Mouse (Mus musculus) gastrocnemius, postnatal 4 days (tissue): ENCODE results near the gene Tmem239. TPM values are rescaled to one million over a fixed set of nuclear protein-coding genes. Genes with fewer than 3 reads are reported as not detected.
"Not testable (repeated sequence)": the region's sequence is repeated elsewhere in the genome, so short reads cannot be mapped to it uniquely, and the experiment has no call there.

ENCODE experiments used
- DNase-seq, 2 experiments: peaks; one replicate each; pipeline ENCODE4 v3.0.0; 2021 to 2022; ENCODE audit warnings: low spot score in 2 of 2, mixed read lengths in 2 of 2
- long read RNA-seq, 2 experiments: library from polyadenylated mRNA; stranded (forward); transcript quantifications; one replicate each; pipeline ENCODE4 v2.0.0; 2021
- total RNA-seq, 2 experiments: library from RNA; stranded (reverse); gene quantifications; 2 replicates each; pipeline ENCODE4 v1.2.3; 2021

Gene Tmem239
- total RNA-seq = not detected
- long read RNA-seq, experiment 1 = 0 reads
- long read RNA-seq, experiment 2 = 0 reads

DNA sequence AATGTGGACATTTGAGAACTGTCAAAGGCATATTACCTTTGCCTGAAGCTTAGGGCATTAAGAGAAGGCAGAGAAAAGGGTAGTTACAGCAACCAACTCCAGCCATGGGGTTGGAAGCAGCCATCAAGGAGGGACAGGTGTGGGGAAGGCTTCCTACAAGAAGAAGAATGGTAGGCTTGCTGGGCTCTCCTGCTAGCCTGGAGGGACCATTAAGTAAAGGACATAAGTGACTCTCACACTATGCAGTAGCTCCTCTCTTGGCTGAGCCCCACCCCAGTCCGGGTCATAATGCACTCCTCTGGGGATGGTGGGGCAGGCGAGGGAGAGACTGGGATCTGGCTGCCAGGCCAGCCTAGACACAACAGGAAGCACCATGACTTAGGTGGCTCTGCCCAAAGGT is at the start of gene Tmem239:
TSS of gene Tmem239 (plus strand) at position 301 of the 400 bp plus-strand sequence.
- no peak for DNase-seq

GRCm38 (mm10) chr2:130357551-130357950 is 48.7 kb upstream of the Tmem239 start:
- DNase-seq = no peak

DNA sequence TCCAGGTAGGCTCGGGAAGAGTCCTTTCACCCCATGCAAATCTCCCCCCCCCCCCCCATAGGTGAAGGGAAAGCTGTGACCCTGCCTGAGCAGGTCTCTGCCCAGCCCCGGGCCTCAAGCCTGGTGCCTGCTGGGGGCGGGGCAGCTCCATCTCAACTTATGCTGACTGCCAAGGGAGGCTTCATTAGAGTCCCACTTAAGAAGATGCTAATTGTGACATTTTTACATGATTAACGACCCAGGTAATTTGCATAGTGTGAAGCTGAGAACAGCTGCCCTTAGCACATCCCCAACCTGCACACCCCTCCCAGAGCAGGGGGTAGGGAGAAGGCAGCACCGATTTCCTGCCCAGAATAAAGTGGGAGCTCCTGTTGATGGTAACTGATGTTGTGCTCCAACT is 47.4 kb upstream of the Tmem239 start:
- DNase-seq = no peak

- peak in 1 of 2 experiments; percentile 47 for DNase-seq
Measured at GRCm38 (mm10) chr2:130362511-130363026, 43.7 kb upstream of the Tmem239 start.

DNA sequence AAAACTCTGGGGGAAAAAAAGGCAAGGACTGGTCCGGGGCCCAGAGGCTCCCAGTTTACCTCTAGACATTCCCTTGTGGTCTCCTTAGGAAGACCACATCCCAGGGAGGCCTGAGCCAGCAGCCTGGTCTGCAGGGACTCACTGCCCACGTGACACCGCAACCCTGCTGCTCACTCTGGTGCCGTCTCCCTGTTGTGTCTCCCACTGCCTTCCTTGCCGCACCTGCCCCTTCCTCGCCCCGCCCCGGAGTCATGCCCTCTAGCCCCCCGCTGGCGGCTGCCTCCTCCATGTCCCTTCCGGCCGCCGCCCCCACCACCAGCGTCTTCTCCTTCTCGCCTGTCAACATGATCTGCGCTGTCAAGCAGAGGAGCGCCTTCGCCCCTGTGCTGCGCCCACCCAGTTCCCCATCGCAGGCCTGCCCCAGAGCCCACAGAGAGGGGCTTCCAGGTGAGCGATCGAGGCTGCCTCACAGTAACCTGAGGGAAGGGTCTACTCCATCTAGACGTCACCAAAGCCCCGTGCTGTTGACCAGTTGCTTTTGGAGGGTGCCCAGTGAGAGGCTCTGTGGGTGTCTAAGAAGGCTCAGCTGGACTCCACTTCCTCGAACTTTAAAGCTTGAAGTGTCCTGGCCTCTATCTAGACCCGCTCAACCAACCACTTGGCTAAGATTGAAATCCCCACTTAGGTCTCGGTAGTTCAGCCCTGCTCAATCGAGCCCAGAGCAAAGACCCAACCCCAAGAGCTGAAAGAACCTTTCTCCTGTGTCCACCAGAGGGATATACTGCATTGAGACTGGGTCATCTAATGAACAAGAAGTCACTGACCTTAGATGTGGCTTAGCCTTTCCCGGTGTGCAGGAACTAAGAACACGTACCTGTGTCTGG is 40.8 kb upstream of the Tmem239 start:
- DNase-seq = no peak

GRCm38 (mm10) chr2:130367386-130367785 is 38.9 kb upstream of the Tmem239 start:
- no peak for DNase-seq

- DNase-seq = not testable (repeated sequence)
Measured at GRCm38 (mm10) chr2:130373026-130373425, 33.3 kb upstream of the Tmem239 start.

GRCm38 (mm10) chr2:130374951-130375350 is 31.3 kb upstream of the Tmem239 start:
- DNase-seq = no peak

DNA sequence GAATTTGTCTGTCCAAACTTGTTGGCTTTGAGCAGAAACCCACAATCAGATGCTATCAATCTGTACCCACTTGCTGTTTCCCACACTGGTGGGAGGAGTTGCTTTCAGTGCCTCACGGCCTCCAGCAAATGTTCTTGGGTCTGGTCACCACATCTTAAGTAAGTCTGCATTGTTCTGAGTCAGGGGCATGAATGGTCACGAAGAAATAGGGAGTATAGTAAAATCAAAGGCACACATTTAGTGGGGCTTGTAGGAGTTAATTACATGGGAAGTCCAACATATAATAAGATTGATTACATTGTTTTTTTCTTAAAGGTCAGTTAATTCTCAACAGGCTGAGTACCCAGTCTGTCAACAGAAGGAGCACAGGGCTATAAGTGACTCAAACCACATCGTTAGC is 23.1 kb upstream of the Tmem239 start:
- DNase-seq = no peak

DNA sequence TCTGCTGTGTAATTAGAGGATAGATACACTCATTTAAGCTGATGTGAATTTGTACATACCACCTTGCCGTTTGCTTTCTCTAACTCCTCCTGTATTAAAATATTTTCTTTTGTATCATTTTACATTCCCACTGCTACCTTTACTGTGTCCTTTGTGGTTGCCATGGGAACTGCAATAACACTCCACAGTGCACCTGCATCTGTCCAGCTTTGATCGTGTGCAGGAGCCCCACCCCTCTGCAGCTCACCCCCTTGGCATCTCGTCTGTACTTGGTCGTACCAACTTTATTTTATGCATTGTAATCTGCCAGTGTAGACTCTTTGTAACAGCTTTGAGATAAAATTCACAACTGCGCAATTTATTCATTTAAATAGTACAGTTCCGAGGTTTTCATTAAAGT is 22.4 kb upstream of the Tmem239 start:
- DNase-seq = no peak

GRCm38 (mm10) chr2:130386212-130386611 is 20.1 kb upstream of the Tmem239 start:
- DNase-seq = no peak

GRCm38 (mm10) chr2:130388796-130389195 is 17.5 kb upstream of the Tmem239 start:
- DNase-seq = no peak

DNA sequence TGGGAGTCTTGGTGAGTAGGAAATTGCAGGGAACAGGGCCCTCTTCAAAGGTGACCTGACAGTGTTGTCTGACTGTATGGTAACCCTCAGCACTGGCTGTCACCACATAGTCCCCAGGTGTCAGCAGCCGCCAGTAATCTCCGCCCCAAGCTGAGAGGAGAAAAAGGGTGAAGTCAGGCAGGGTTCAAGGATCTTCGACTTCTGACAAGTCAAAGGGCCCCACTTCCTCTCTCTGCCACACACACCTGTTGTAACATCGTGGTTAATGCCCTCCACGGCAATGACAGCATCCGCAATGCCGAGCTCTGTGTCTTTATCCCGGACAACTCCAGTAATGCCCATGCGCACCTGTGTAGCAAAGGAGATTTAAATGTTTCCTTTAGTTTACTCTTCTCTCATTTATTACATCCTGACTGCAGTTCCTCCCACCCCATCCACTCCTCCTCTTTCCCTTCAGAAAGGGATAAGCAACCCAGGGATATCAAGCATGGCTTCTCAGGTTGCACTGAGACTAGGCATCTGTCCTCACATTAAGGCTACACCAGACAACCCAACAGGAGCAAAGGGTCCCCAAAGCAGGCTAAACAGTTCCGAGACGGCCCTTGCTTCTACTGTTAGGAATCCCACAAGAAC is 15.2 kb upstream of the Tmem239 start:
- no peak for DNase-seq

DNA sequence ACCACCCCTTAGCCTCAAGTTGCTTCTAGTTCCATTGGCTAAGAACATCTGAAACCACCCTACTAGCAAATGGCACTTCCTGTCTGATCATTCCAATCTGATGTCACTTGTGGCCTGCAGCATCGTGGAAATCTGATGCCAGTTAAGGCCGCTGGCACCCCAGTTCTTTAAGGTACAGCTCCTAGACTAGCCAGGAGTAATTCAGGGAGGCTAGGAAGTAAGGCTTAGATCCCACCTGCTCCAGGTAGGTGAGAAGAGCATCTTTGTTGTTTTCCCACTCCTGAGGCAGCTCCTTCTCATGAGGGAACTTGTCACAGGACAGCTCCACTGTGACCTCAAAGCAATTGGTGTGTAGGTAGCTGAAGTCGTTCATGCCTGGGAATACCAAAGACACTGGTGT is 13.4 kb upstream of the Tmem239 start:
- DNase-seq = no peak

DNA sequence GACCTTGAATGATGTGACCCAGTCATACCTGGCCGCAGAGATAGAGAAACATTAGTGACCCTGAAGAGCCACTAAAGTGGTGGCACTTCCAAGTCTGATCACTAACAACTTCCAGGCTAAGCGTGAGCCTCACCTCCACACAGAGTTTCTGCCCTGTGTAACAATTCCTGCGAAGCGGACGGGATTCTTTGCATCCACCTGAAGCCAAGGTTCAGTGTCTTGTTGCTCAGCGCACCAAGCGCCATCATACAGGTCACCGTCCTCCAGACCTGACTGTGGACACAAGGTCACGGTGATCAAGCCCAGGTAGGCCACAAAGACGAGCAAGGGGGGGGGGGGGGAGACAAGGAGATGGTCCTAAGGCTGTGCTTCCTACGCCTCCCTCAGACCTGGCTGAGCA is 10.6 kb upstream of the Tmem239 start:
- DNase-seq = no peak

GRCm38 (mm10) chr2:130397186-130397985 is 8.9 kb upstream of the Tmem239 start, which contains the start of gene Cpxm1:
Gene Cpxm1 (minus strand): TSS chr2:130397574.
- peak in 1 of 2 experiments; percentile 53 for DNase-seq

DNA sequence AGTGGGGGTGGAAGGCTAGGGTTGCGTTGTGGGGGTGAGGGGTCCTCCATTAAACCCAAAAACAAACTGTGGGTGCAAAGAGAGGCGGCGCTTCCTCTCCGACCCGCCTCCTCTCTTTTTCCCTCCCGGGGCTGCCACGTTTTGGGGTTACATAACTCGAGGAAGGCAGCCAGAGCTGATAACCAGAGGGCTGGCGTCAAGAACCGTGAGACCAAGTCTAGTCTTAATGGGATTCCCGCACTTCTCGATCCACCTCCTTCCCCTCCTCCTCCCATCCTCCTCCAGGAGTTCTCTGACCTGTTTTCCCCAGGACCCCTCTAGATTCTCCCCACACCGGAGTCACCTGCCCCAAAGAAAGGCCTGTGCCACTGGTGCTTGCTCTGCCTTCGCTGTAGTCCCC is 8.2 kb upstream of the Tmem239 start:
- DNase-seq = no peak

DNA sequence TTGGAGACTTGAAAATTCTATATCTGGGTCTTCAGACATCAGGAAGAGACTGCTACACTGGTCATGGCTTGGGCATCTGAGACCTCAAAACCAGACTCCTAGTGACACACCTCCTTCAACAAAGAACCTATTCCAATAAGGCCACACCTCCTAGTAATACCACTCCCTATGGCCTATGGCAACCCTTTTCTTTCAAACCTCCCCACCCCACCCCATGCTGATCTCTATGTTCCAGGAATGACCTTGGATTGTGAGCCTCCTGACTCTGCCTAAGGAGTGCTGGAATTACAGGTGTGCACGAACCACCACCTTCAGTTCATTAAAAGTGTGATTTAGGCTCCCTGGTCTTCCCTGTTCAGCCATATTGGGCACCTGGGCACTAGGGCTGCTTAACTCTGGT is 6.2 kb upstream of the Tmem239 start:
- DNase-seq = no peak

DNA sequence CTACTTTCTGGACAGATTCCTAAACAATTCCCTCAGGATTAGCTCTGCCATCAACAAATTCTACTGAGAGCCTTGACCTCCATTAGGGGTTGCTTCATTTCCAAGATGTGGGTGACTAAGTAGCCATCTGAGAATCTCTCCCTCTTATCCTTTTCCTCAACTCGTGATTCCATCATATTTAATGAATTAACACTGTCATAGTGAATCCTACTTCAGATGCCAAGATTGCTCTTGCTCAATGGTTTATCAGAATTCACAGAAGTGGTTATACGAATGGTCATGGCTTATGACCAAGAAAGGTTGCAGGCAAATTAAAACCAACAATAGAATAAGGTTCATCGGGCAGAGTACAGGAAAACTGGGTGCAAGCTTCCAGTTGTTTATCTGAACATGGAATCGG is 4.4 kb upstream of the Tmem239 start:
- no peak for DNase-seq

- no peak for DNase-seq
Measured at GRCm38 (mm10) chr2:130404939-130405338, 1.3 kb upstream of the Tmem239 start, which contains the start of the genes Gm28372 and 1700020A23Rik. Gene Gm28372 (plus strand): TSS chr2:130405239. Gene 1700020A23Rik (plus strand): TSS chr2:130405259.

DNA sequence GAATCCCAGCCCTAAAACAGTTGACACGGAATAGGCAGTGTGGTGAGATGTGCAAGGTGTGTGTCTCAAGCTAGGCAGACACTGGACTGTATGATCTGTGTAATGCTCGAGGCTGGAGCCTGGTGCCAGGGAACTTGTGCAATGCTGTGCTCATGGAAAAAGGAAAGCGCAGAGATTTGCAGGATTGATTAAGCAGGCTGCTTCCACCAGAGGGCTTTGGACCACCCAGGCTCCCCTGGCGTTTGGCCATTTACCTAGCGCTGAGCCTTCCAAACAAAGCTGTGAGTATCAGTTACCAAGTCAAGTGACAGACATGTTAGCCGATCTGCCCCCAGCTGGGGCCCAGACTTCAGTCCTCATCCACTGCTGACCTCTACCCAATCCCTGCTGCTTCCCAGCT is 1.9 kb downstream of the Tmem239 start:
- no peak for DNase-seq
